Mouse (Mus musculus) stomach, embryonic 16.5 days (tissue): ENCODE data around the gene Spp1. TPM values are rescaled to one million over a fixed set of nuclear protein-coding genes. Genes with fewer than 3 reads are reported as not detected.

Experiments used
- ATAC-seq: fragments of 200-750 bp; cut with Nextera tagmentation; 2 replicates; pipeline ENCODE4 v1.8.0; 2017; ENCODE audit warnings: moderate number of reproducible peaks, moderate TSS enrichment; ENCODE audit not compliant: insufficient read depth, low FRiP score
- H3K27ac ChIP-seq: fragments of 300-500 bp; sonication (generic); 2 replicates; pipeline ENCODE4 v1.5.1; 2014; ENCODE audit warnings: low read length
- H3K27me3 ChIP-seq: fragments of 300-500 bp; sonication (generic); 2 replicates; pipeline ENCODE4 v1.6.1; 2014; ENCODE audit warnings: low read length, control low read depth, mixed read lengths; ENCODE audit not compliant: control insufficient read depth, insufficient read depth
- H3K36me3 ChIP-seq: fragments of 300-500 bp; sonication (generic); 2 replicates; pipeline ENCODE4 v1.6.1; 2014; ENCODE audit warnings: low read length; ENCODE audit not compliant: control insufficient read depth, insufficient read depth
- H3K4me1 ChIP-seq: fragments of 300-500 bp; sonication (generic); 2 replicates; pipeline ENCODE4 v1.6.1; 2014; ENCODE audit warnings: low read length, control low read depth, mixed read lengths; ENCODE audit not compliant: control insufficient read depth, insufficient read depth
- H3K4me2 ChIP-seq: fragments of 300-500 bp; sonication (generic); 2 replicates; pipeline ENCODE4 v1.6.1; 2014; ENCODE audit warnings: low read depth, low read length, mixed read lengths
- H3K4me3 ChIP-seq: fragments of 300-500 bp; sonication (generic); replicated peaks from 2 replicates; pipeline ENCODE4 v1.5.1; 2014; ENCODE audit warnings: mild to moderate bottlenecking, low read length
- H3K9ac ChIP-seq: fragments of 300-500 bp; sonication (generic); 2 replicates; pipeline ENCODE4 v1.6.1; 2014; ENCODE audit warnings: low read length
- H3K9me3 ChIP-seq: fragments of 300-500 bp; sonication (generic); replicated peaks from 2 replicates; pipeline ENCODE4 v1.6.1; 2016; ENCODE audit warnings: low read length, control low read depth; ENCODE audit not compliant: control insufficient read depth
- WGBS: fragments of 180-500 bp; shearing (Covaris S2); extraction: QIAGEN DNeasy Blood & Tissue Kit; methylation state at CpG from one replicate; pipeline ENCODE4 v1.1.7; 2014; 5-methylcytosine and 5-hydroxymethylcytosine counted together
- polyA plus RNA-seq: library from polyadenylated mRNA; unstranded; fragments of >200 nt; fragmentation: Nextera tagmentation; extraction: Ambion mirVana; gene quantifications from 2 replicates; pipeline ENCODE4 v1.2.1, GENCODE M21; 2015

Spp1 gene
- polyA plus RNA-seq, 1 experiment from 2014 or later, result 126 TPM

- Histone ChIP-seq H3K4me3 (no peak overlapping the region), H3K27me3 (no peaks in the 10 kb centered on the region), H3K27ac (no peak overlapping the region), H3K9ac (no peak overlapping the region), H3K36me3 (peaks cover 17% of the 10 kb centered on the region), H3K4me1 (0 out of 2 replicates have a peak, but pooled peaks cover 3% of the 10 kb centered on the region), H3K4me2 (no peak overlapping the region), H3K9me3 (no peaks in the 10 kb centered on the region)
- no peak for ATAC-seq
- 61% methylated on average over 8 of the region's 8 CpGs for WGBS
Measured at GRCm38 (mm10) chr5:104465279-104465678, 30.4 kb downstream of the Spp1 start.

- Histone ChIP-seq H3K36me3 (peaks cover 17% of the 10 kb centered on the region), H3K27ac (no peak overlapping the region), H3K4me3 (no peak overlapping the region), H3K9me3 (no peaks in the 10 kb centered on the region), H3K9ac (no peak overlapping the region), H3K27me3 (no peaks in the 10 kb centered on the region), H3K4me1 (0 out of 2 replicates have a peak, but pooled peaks cover 3% of the 10 kb centered on the region), H3K4me2 (no peak overlapping the region)
- WGBS, result 82% methylated on average over 12 of the region's 12 CpGs
- no peak for ATAC-seq
Measured at GRCm38 (mm10) chr5:104465731-104466130, 30.8 kb downstream of the Spp1 start.

DNA sequence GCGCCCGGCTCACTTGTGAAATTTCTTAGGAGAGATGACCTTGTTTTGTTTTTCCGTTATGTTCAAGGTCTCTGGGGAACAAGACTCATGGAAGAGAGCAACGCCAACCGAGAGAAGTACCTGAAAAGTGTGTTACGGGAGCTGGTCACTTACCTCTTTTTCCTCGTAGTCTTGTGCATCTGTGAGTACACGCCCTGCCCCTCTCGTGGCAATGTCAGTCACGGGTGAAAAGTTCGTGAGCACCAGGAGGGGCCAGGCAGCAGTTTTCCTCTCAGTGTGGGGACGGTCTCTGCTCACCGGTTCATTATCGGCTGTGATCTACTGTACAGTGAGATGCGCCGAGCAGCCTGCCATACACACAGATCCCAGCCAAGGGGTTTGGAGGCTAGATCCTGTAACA, 31.9 kb downstream of the Spp1 start:
- no peak for ATAC-seq
- no peak overlapping the region for H3K9ac ChIP-seq
- H3K36me3 ChIP-seq, result peaks cover 17% of the 10 kb centered on the region
- H3K9me3 ChIP-seq, result no peaks in the 10 kb centered on the region
- H3K4me1 ChIP-seq, result 0 out of 2 replicates have a peak, but pooled peaks cover 3% of the 10 kb centered on the region
- H3K4me2 ChIP-seq, result no peak overlapping the region
- 92% methylated on average over 16 of the region's 16 CpGs for WGBS
- H3K27me3 ChIP-seq, result no peaks in the 10 kb centered on the region
- H3K27ac ChIP-seq, result no peak overlapping the region
- no peak overlapping the region for H3K4me3 ChIP-seq

- no peak for ATAC-seq
- H3K36me3 ChIP-seq, result peaks cover 33% of the 10 kb centered on the region
Measured at GRCm38 (mm10) chr5:104468586-104468985, 33.7 kb downstream of the Spp1 start.

GRCm38 (mm10) chr5:104470981-104471391, 36.1 kb downstream of the Spp1 start:
- no peak for ATAC-seq
- Histone ChIP-seq H3K27ac (no peak overlapping the region), H3K9me3 (no peaks in the 10 kb centered on the region), H3K4me2 (no peak overlapping the region), H3K4me1 (no peaks in the 10 kb centered on the region), H3K4me3 (no peak overlapping the region), H3K9ac (no peak overlapping the region), H3K27me3 (no peaks in the 10 kb centered on the region), H3K36me3 (peaks cover 29% of the 10 kb centered on the region)
- 63% methylated on average over 5 of the region's 5 CpGs for WGBS

More at GRCm38 (mm10) chr5:104468586-104468985, 33.7 kb downstream of the Spp1 start:
- no peak overlapping the region for H3K27ac ChIP-seq
- no peak overlapping the region for H3K9ac ChIP-seq
- no peaks in the 10 kb centered on the region for H3K4me1 ChIP-seq
- no peak overlapping the region for H3K4me2 ChIP-seq
- H3K4me3 ChIP-seq, result no peak overlapping the region
- no peaks in the 10 kb centered on the region for H3K27me3 ChIP-seq
- WGBS, result 93% methylated on average over 5 of the region's 5 CpGs
- no peaks in the 10 kb centered on the region for H3K9me3 ChIP-seq

DNA sequence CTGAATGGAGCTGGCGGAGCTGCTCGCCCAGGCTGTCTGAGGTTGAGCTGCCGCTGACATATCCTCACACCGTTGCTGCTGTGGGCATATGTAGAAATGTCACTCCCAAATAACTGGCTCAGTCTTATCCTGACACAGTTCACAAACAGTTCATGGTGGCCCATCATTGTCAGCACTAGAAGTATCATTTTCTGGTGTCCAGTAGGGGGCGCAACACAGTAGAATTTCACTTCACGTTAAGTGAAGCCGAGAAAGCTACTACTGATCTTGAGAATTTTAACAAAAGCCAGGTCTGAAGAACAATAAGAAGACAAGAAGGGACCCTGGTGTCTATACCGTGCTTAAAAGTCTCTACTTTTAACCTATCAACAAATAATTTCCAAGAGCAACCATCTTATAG, 37.5 kb downstream of the Spp1 start:
- H3K4me3 ChIP-seq, result no peak overlapping the region
- 93% methylated on average over 8 of the region's 8 CpGs for WGBS
- no peaks in the 10 kb centered on the region for H3K9me3 ChIP-seq
- H3K36me3 ChIP-seq, result peaks cover 28% of the 10 kb centered on the region
- H3K4me2 ChIP-seq, result no peak overlapping the region
- H3K4me1 ChIP-seq, result no peaks in the 10 kb centered on the region
- ATAC-seq, result no peak
- no peak overlapping the region for H3K27ac ChIP-seq
- no peaks in the 10 kb centered on the region for H3K27me3 ChIP-seq
- H3K9ac ChIP-seq, result no peak overlapping the region

DNA sequence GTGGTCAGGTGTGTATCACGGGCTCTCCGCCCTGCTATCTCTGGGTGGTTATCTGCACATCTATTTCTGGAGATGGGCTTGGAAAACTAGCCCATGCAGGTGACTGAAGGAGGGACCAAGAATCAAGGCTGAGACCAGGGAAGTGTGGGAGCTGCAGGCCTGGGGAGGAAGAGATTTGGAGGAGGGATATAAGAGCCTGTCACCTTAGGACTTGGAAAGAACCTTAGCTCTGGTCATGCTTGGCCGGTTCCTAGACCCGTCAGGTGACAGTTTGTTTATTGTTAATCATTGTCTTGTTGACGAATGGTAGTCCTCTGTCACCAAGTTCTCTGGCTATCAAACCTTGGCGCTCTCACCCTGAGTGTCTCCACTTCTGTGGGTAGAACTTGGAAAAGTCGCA, 45.4 kb downstream of the Spp1 start:
- no peak for ATAC-seq
- no peak overlapping the region for H3K9ac ChIP-seq
- H3K36me3 ChIP-seq, result peaks cover 35% of the 10 kb centered on the region
- no peak overlapping the region for H3K27ac ChIP-seq
- H3K4me1 ChIP-seq, result no peaks in the 10 kb centered on the region
- no peaks in the 10 kb centered on the region for H3K9me3 ChIP-seq
- H3K4me3 ChIP-seq, result no peak overlapping the region
- 67% methylated on average over 7 of the region's 7 CpGs for WGBS
- no peaks in the 10 kb centered on the region for H3K27me3 ChIP-seq
- H3K4me2 ChIP-seq, result no peak overlapping the region

DNA sequence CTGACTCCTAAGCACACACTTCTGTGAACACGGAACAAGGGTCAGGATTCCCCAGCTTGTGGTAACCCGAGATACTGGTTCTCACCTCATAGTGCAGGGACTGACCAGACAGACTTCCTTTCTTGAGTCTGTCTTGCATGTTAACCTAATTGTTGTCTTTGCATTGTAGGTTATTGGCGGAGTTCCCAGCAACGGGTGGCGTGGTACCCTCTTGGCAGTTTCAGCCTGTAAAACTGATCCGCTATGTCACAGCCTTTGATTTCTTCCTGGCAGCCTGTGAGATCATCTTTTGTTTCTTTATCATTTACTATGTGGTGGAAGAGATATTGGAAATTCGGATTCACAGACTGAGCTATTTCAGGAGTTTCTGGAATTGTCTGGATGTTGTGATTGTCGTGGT, 47.9 kb downstream of the Spp1 start:
- WGBS, result 80% methylated on average over 8 of the region's 8 CpGs
- H3K9ac ChIP-seq, result no peak overlapping the region
- no peaks in the 10 kb centered on the region for H3K27me3 ChIP-seq
- no peak for ATAC-seq
- no peak overlapping the region for H3K4me2 ChIP-seq
- no peak overlapping the region for H3K4me3 ChIP-seq
- H3K4me1 ChIP-seq, result no peaks in the 10 kb centered on the region
- H3K9me3 ChIP-seq, result no peaks in the 10 kb centered on the region
- H3K27ac ChIP-seq, result no peak overlapping the region
- H3K36me3 ChIP-seq, result peaks cover 36% of the 10 kb centered on the region
